Mouse (Mus musculus) liver, embryonic 16.5 days (tissue): Measurements from ENCODE around the gene Cep152. TPM values are rescaled to one million over a fixed set of nuclear protein-coding genes. Genes with fewer than 3 reads are reported as not detected.
A peak's percentile ranks its signal among the peaks of the same experiment; 100 is the strongest.

ENCODE experiments used
- ATAC-seq: fragments of 200-750 bp; cut with Nextera tagmentation; 2 replicates; pipeline ENCODE4 v1.8.0; 2017; ENCODE audit warnings: low read depth, mild to moderate bottlenecking, moderate number of reproducible peaks, moderate library complexity
- H3K27ac ChIP-seq: fragments of 300-500 bp; sonication (generic); 2 replicates; pipeline ENCODE4 v1.5.1; 2014; ENCODE audit warnings: mild to moderate bottlenecking, low read length
- H3K27me3 ChIP-seq: fragments of 300-500 bp; sonication (generic); 2 replicates; pipeline ENCODE4 v1.6.1; 2014; ENCODE audit warnings: low read depth, low read length, mixed read lengths; ENCODE audit not compliant: control insufficient read depth, insufficient read depth
- H3K36me3 ChIP-seq: fragments of 300-500 bp; sonication (generic); 2 replicates; pipeline ENCODE4 v1.6.1; 2014; ENCODE audit warnings: mild to moderate bottlenecking; ENCODE audit not compliant: control insufficient read depth, insufficient read depth
- H3K4me1 ChIP-seq: fragments of 300-500 bp; sonication (generic); 2 replicates; pipeline ENCODE4 v1.6.1; 2014; ENCODE audit warnings: low read depth, low read length, mixed read lengths; ENCODE audit not compliant: control insufficient read depth
- H3K4me2 ChIP-seq: fragments of 300-500 bp; sonication (generic); 2 replicates; pipeline ENCODE4 v1.6.1; 2014; ENCODE audit warnings: low read depth, low read length, mixed read lengths
- H3K4me3 ChIP-seq: fragments of 300-500 bp; sonication (generic); 2 replicates; pipeline ENCODE4 v1.5.1; 2014; ENCODE audit warnings: low read depth, mild to moderate bottlenecking, low read length
- H3K9ac ChIP-seq: fragments of 300-500 bp; sonication (generic); 2 replicates; pipeline ENCODE4 v1.6.1; 2014; ENCODE audit warnings: low read depth, low read length
- H3K9me3 ChIP-seq: fragments of 300-500 bp; sonication (generic); replicated peaks from 2 replicates; pipeline ENCODE4 v1.6.1; 2016; ENCODE audit warnings: low read length; ENCODE audit not compliant: control insufficient read depth
- WGBS: fragments of 180-500 bp; shearing (Covaris S2); extraction: QIAGEN DNeasy Blood & Tissue Kit; methylation state at CpG from one replicate; pipeline ENCODE4 v1.1.7; 2014; ENCODE audit not compliant: insufficient replicate concordance; 5-methylcytosine and 5-hydroxymethylcytosine counted together
- polyA plus RNA-seq: library from polyadenylated mRNA; unstranded; fragments of >200 nt; fragmentation: Nextera tagmentation; extraction: Ambion mirVana; gene quantifications from 2 replicates; pipeline ENCODE4 v1.2.1, GENCODE M21; 2015

Cep152 gene
- polyA plus RNA-seq, 1 experiment from 2014 or later: 4.2 TPM

- 39% methylated on average over 3 of the region's 3 CpGs for WGBS
- no peaks in the 10 kb centered on the region for H3K36me3 ChIP-seq
- H3K4me3 ChIP-seq: no peak overlapping the region
- peaks cover 57% of the 10 kb centered on the region for H3K4me1 ChIP-seq
- H3K27me3 ChIP-seq: no peaks in the 10 kb centered on the region
- no peak overlapping the region for H3K27ac ChIP-seq
- no peak for ATAC-seq
- H3K4me2 ChIP-seq: no peak overlapping the region
- no peaks in the 10 kb centered on the region for H3K9me3 ChIP-seq
- H3K9ac ChIP-seq: no peak overlapping the region
Measured at GRCm38 (mm10) chr2:125662517-125662916, 37.6 kb upstream of the Cep152 start.

- no peaks in the 10 kb centered on the region for H3K36me3 ChIP-seq
- no peak overlapping the region for H3K4me2 ChIP-seq
- WGBS: 72% methylated on average over 4 of the region's 4 CpGs
- ATAC-seq: no peak
- peak overlapping the region; percentile 19; the same call in 1 of the 2 replicates for H3K9ac ChIP-seq
- no peak overlapping the region for H3K27ac ChIP-seq
- H3K4me1 ChIP-seq: peaks cover 48% of the 10 kb centered on the region
- H3K9me3 ChIP-seq: no peaks in the 10 kb centered on the region
- no peaks in the 10 kb centered on the region for H3K27me3 ChIP-seq
- no peak overlapping the region for H3K4me3 ChIP-seq
Measured at GRCm38 (mm10) chr2:125661156-125661555, 36.2 kb upstream of the Cep152 start.

GRCm38 (mm10) chr2:125660537-125661130, 35.7 kb upstream of the Cep152 start:
- Histone ChIP-seq H3K36me3 (no peaks in the 10 kb centered on the region), H3K9ac (peak overlapping the region; percentile 19; the same call in 1 of the 2 replicates), H3K4me3 (peak overlapping the region; percentile 25), H3K9me3 (no peaks in the 10 kb centered on the region), H3K4me1 (peaks cover 43% of the 10 kb centered on the region), H3K4me2 (peak overlapping the region; percentile 47), H3K27ac (no peak overlapping the region), H3K27me3 (no peaks in the 10 kb centered on the region)
- 38% methylated on average over 20 of the region's 20 CpGs for WGBS
- ATAC-seq: no peak

DNA sequence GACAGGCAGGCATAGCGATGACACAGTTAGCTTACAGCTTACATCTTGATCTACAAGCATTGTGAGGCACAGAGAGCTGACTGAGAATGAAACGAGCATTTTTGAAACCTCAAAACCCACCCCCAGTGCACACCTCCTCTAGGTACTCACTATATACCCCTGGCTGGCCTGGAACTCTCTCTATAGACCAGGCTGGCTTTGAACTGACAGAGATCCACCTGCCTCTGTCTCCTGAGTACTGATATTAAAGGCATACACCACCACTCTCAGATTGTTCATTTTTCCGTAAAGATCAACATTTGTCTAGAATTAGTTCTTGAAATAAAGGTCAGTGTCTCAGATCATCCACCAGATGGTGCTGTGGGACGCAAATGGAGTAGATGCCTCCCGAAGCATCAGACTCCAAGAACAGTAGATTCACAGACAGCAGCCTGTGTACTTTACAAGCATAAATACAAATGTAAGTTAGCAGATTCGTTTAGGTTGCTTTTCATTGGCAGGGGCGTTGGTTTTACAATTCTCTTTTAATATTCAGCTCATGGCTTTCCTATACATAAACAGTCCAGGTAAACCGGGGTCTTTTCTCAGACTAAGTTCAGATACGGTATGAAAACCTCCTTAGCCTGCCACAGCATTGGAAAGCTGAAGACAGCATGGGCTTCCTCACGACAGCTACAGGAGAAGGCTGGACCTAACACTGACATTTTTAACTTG, 35.1 kb upstream of the Cep152 start:
- Histone ChIP-seq H3K27ac (no peak overlapping the region), H3K36me3 (no peaks in the 10 kb centered on the region), H3K4me1 (peaks cover 37% of the 10 kb centered on the region), H3K9ac (peak overlapping the region; percentile 19; the same call in 1 of the 2 replicates), H3K4me2 (peak overlapping the region; percentile 47), H3K9me3 (no peaks in the 10 kb centered on the region), H3K4me3 (peak overlapping the region; percentile 25), H3K27me3 (no peaks in the 10 kb centered on the region)
- WGBS: 11% methylated on average over 10 of the region's 10 CpGs
- ATAC-seq: peak; percentile 53

DNA sequence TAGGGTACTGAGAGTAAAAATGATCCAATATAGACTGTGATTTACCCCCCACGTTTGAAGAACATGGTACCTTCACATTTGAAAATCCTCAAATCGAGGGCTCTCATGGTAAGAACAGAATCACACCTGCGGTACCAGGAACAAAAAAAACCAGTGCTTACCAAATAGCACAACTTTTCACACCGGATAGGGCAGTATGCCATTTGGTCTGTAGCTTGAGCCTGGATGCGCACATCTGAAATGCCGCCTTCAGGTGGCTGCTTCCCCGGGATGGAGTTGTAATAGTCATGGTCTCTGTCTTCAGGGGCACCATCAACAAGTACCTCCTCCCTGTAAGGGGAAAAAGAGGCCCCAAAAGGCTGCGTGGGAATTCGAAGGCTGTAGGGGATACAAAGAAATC, 30.5 kb upstream of the Cep152 start:
- peaks cover 3% of the 10 kb centered on the region for H3K4me1 ChIP-seq
- H3K4me2 ChIP-seq: no peak overlapping the region
- no peak for ATAC-seq
- no peaks in the 10 kb centered on the region for H3K9me3 ChIP-seq
- no peaks in the 10 kb centered on the region for H3K36me3 ChIP-seq
- no peaks in the 10 kb centered on the region for H3K27me3 ChIP-seq
- H3K9ac ChIP-seq: no peak overlapping the region
- H3K4me3 ChIP-seq: no peak overlapping the region
- 76% methylated on average over 9 of the region's 9 CpGs for WGBS
- no peak overlapping the region for H3K27ac ChIP-seq

- no peak for ATAC-seq
- Histone ChIP-seq H3K27me3 (no peaks in the 10 kb centered on the region), H3K27ac (no peak overlapping the region), H3K9me3 (no peaks in the 10 kb centered on the region), H3K4me1 (no peaks in the 10 kb centered on the region), H3K4me3 (no peak overlapping the region), H3K36me3 (no peaks in the 10 kb centered on the region), H3K4me2 (no peak overlapping the region), H3K9ac (no peak overlapping the region)
- 80% methylated on average over 2 of the region's 2 CpGs for WGBS
Measured at GRCm38 (mm10) chr2:125653286-125653685, 28.4 kb upstream of the Cep152 start.

DNA sequence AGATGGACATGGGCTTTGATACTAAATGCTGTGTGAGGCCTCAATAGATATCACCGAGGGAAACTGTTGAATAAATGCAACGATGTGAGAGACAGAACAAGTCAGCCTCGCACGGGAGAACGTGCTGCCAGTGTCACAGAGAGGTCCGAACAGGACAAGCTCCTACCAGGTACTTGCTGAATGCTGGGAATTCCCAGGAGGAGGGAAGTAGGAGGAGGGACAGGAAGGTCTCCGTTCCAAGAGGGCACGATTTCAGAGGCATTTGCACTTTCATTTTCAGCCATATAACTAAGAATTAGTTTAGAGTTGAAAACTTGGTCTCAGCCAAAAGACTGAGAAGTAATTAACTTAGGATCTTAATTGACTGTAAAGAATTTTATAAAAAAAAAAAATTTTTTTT, 26.6 kb upstream of the Cep152 start:
- no peak for ATAC-seq
- Histone ChIP-seq H3K4me1 (no peaks in the 10 kb centered on the region), H3K4me3 (no peak overlapping the region), H3K36me3 (no peaks in the 10 kb centered on the region), H3K27ac (no peak overlapping the region), H3K9ac (no peak overlapping the region), H3K4me2 (no peak overlapping the region), H3K27me3 (no peaks in the 10 kb centered on the region), H3K9me3 (no peaks in the 10 kb centered on the region)
- whole genome bisulfite sequencing: 70% methylated on average over 8 of the region's 8 CpGs

- no peaks in the 10 kb centered on the region for H3K36me3 ChIP-seq
- H3K4me1 ChIP-seq: no peaks in the 10 kb centered on the region
- no peak for ATAC-seq
- no peak overlapping the region for H3K4me2 ChIP-seq
- H3K4me3 ChIP-seq: no peak overlapping the region
- H3K27ac ChIP-seq: no peak overlapping the region
- no peaks in the 10 kb centered on the region for H3K27me3 ChIP-seq
- H3K9ac ChIP-seq: no peak overlapping the region
- no peaks in the 10 kb centered on the region for H3K9me3 ChIP-seq
- whole genome bisulfite sequencing: 75% methylated on average over 14 of the region's 14 CpGs
Measured at GRCm38 (mm10) chr2:125650742-125651352, 25.9 kb upstream of the Cep152 start.

GRCm38 (mm10) chr2:125650038-125650437, 25.1 kb upstream of the Cep152 start:
- Histone ChIP-seq H3K36me3 (no peaks in the 10 kb centered on the region), H3K4me3 (no peak overlapping the region), H3K27ac (no peak overlapping the region), H3K4me1 (no peaks in the 10 kb centered on the region), H3K27me3 (no peaks in the 10 kb centered on the region), H3K9me3 (no peaks in the 10 kb centered on the region), H3K9ac (no peak overlapping the region), H3K4me2 (no peak overlapping the region)
- ATAC-seq: no peak
- WGBS: 67% methylated on average over 5 of the region's 5 CpGs
